33 mouse cellular contexts compared by ENCODE assay signal in the genomic region with DNA sequence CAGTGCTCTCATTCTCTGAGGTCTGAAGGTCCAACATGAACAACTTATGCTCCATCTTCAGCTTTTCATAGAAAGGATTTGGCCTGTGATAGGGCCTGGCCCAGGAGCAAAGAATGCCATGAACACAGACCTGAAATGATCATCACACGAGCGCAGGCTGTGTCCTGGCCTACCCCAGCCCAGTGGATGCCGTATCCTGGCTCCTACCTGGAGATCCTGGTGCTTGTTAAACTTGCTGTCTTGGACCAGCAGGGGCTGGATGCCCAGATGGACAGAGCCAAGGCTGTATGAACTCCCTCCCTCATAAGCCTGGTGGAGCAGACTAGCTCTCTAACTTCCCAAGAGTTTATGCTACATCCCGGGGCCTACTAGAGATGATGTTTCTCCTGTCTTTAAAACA.
"Had no signal": no experiment of that assay in that cellular context is flagged by ENCODE, and none has a peak within 500 bp of the region (broad histone marks: within the 10 kb centered on the region; RNA-seq: fewer than 3 reads in every experiment).

No protein-coding gene starts in this region.

- ATAC-seq: hindbrain, embryonic 16.5 days; hindbrain, postnatal 0 days; inflammation-experienced regulatory T-cells, adult 6 months; intestine, embryonic 15.5 days; intestine, embryonic 16.5 days; intestine, postnatal 0 days had no signal

- H3K27ac ChIP-seq: heart, embryonic 13.5 days; heart, embryonic 15.5 days; hindbrain, embryonic 10.5 days; hindbrain, embryonic 12.5 days; hindbrain, embryonic 13.5 days; hindbrain, embryonic 14.5 days; hindbrain, embryonic 15.5 days; hindbrain, postnatal 0 days; intestine, embryonic 15.5 days; kidney, embryonic 15.5 days; kidney, postnatal 0 days; layer of hippocampus, adult 2 months; left cerebral cortex, adult 2 months had no signal

- H3K9ac ChIP-seq: heart, embryonic 12.5 days; heart, embryonic 13.5 days; heart, embryonic 15.5 days; hindbrain, embryonic 12.5 days; hindbrain, embryonic 13.5 days; hindbrain, embryonic 14.5 days; hindbrain, embryonic 15.5 days; intestine, embryonic 15.5 days; kidney, embryonic 15.5 days had no signal

- H3K4me2 ChIP-seq: heart, embryonic 11.5 days; heart, embryonic 12.5 days; heart, embryonic 13.5 days; heart, embryonic 15.5 days; hindbrain, embryonic 12.5 days; hindbrain, embryonic 13.5 days; hindbrain, embryonic 14.5 days; hindbrain, embryonic 15.5 days; intestine, embryonic 15.5 days; kidney, embryonic 15.5 days had no signal

- H3K4me1 ChIP-seq: hindbrain, embryonic 10.5 days; hindbrain, embryonic 12.5 days; hindbrain, embryonic 13.5 days; hindbrain, embryonic 15.5 days; intestine, embryonic 15.5 days; kidney, embryonic 15.5 days had no signal

- H3K27me3 ChIP-seq: heart, embryonic 12.5 days; heart, embryonic 15.5 days; hindbrain, embryonic 12.5 days; hindbrain, embryonic 13.5 days; hindbrain, embryonic 15.5 days; intestine, embryonic 15.5 days; kidney, embryonic 15.5 days had no signal

- DNase-seq: heart, postnatal 14 days; heart, postnatal 4 days; kidney, adult 11 months; kidney, adult 18-20 months; kidney, adult 2 months; kidney, adult 8-10 months; kidney, adult 9 months; kidney, postnatal 10 days; kidney, postnatal 14 days; kidney, postnatal 25 days; kidney, postnatal 36 days; kidney, postnatal 4 days; layer of hippocampus, adult 9-11 months; layer of hippocampus, postnatal 36 days had no signal

- H3K9me3 ChIP-seq: heart, embryonic 13.5 days; heart, embryonic 15.5 days; hindbrain, embryonic 10.5 days; hindbrain, embryonic 12.5 days; hindbrain, embryonic 13.5 days; hindbrain, embryonic 15.5 days; intestine, embryonic 15.5 days; kidney, embryonic 15.5 days had no signal

- H3K36me3 ChIP-seq: heart, embryonic 12.5 days; heart, embryonic 13.5 days; heart, embryonic 15.5 days; hindbrain, embryonic 10.5 days; hindbrain, embryonic 12.5 days; hindbrain, embryonic 13.5 days; hindbrain, embryonic 15.5 days; intestine, embryonic 15.5 days; kidney, embryonic 15.5 days had no signal

- H3K4me3 ChIP-seq: heart, embryonic 12.5 days; heart, embryonic 13.5 days; heart, embryonic 15.5 days; hindbrain, embryonic 10.5 days; hindbrain, embryonic 12.5 days; hindbrain, embryonic 13.5 days; hindbrain, embryonic 15.5 days; intestine, embryonic 15.5 days; kidney, embryonic 15.5 days; layer of hippocampus, adult 2 months; left cerebral cortex, adult 2 months had no signal
